Mouse (Mus musculus) heart, adult 8-10 months (tissue): Measurements from ENCODE around the gene Osbp2. TPM values are rescaled to one million over a fixed set of nuclear protein-coding genes. Genes with fewer than 3 reads are reported as not detected.

ENCODE experiments used
- total RNA-seq, 4 experiments: library from RNA; stranded (reverse); gene quantifications; 2 replicates each; pipeline ENCODE4 v1.2.4; 2022

The Osbp2 gene
- total RNA-seq, 4 experiments from 2014 or later, result 17.0 to 22.2 (median 20.1) TPM

Other genes with a start within 250 kb of the Osbp2 start
- 10 to 100 TPM; 18.5 to 20.2 (median 18.7) TPM for gene Morc2a, start 214.7 kb downstream of the Osbp2 start, total RNA-seq
- under 1 TPM; 0.57 to 0.91 (median 0.60) TPM for gene 4921536K21Rik, start 31.2 kb upstream of the Osbp2 start, total RNA-seq
- 10 to 100 TPM; 31.5 to 52.7 (median 36.9) TPM for gene Dusp18, start 31.3 kb upstream of the Osbp2 start, total RNA-seq
- gene Slc35e4, start 50.8 kb upstream of the Osbp2 start, total RNA-seq, result 1 to 10 TPM; 3.1 to 5.5 (median 4.3) TPM
- 10 to 100 TPM; 43.0 to 46.5 (median 44.3) TPM for gene Tcn2, start 68.3 kb upstream of the Osbp2 start, total RNA-seq
- gene Pes1, start 100.1 kb upstream of the Osbp2 start, total RNA-seq, result 10 to 100 TPM; 25.1 to 30.5 (median 27.3) TPM
- gene 4930556J24Rik, start 112.9 kb upstream of the Osbp2 start, total RNA-seq, result not detected
- under 1 TPM in 1 of 4 experiments, not detected in 3; 0.27 TPM for gene Gal3st1, start 119.7 kb upstream of the Osbp2 start, total RNA-seq
- gene Sec14l4, start 167.6 kb upstream of the Osbp2 start, total RNA-seq, result under 1 TPM in 3 of 4 experiments, not detected in 1; 0.16 to 0.65 (median 0.20) TPM
- gene Sec14l3, start 200.9 kb upstream of the Osbp2 start, total RNA-seq, result 1 to 10 TPM in 1 of 4 experiments, not detected in 3; 1.6 TPM
- 100 to 1,000 TPM; 128 to 167 (median 148) TPM for gene Mtfp1, start 231.5 kb upstream of the Osbp2 start, total RNA-seq